Mouse (Mus musculus): ENCODE results near the gene 4930512M02Rik. TPM values are rescaled to one million over a fixed set of nuclear protein-coding genes. Genes with fewer than 3 reads are reported as not detected.

The 4930512M02Rik gene
- total and polyA plus RNA-seq, 3 experiments: not detected

DNA sequence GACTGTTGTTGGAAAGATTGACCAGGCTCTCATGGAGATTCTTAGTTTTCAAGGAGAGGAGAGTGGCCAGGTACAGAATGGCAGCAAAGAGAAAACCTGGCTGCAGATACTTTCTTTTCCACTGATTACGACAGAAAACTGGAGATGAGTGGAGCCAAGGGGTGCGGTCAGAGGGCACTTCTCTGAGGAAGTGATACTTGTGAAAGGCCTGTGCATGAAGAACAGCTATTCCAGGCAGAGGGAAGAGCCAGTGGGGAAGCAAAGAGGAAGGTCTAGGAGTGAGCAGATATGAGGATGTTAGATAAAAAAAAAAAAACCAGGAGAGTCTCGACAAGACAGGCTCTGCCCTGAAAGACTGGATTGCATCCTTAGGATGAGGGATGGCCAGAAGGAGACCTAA is 69.0 kb downstream of the 4930512M02Rik start:
- dilution Hi-C loops (cut with MboI; ENCODE audit: extremely low pct_ligation_motif_present, extremely low pct_unique_long_range_greater_than_20kb, low sequenced_read_pairs): no loop called here
- peak overlapping the region; percentile 56 to 60 (median 60) for H3K4me3 ChIP-seq (replicated peaks in 1 of 3; ENCODE audit: low read depth in 2 of 3, low read length in 2 of 3, poor library complexity in 1 of 3)
- H3K9me3 ChIP-seq (replicated peaks; ENCODE audit: low read length): no peaks in the 10 kb centered on the region
- H3K27me3 ChIP-seq (replicated peaks): no peaks in the 10 kb centered on the region
- in situ Hi-C loops (cut with MboI; ENCODE audit: low pct_ligation_motif_present, low pct_unique_long_range_greater_than_20kb, low sequenced_read_pairs): loop anchor here (5.0 kb wide), 1 partner anchor 229 kb away; no protein-coding TSS in a partner anchor
- peaks cover 16% of the 10 kb centered on the region for H3K79me2 ChIP-seq (replicated peaks; ENCODE audit: control insufficient read depth, extremely low read depth, insufficient read depth, poor library complexity, severe bottlenecking)
- H3K9ac ChIP-seq (ENCODE audit: insufficient read depth, low read depth): peak overlapping the region; percentile 92
- peaks cover 26 to 76% of the 10 kb centered on the region in 2 experiments for H3K4me1 ChIP-seq (ENCODE audit: control insufficient read depth in 1 of 2, insufficient read depth in 2 of 2)
- peak overlapping the region; percentile 88 for H3K27ac ChIP-seq (ENCODE audit: insufficient read depth, low read depth)
- H3K36me3 ChIP-seq (replicated peaks in 1 of 2; ENCODE audit: control insufficient read depth in 1 of 2, insufficient read depth in 1 of 2, low read length in 1 of 2): peaks cover 6 to 18% of the 10 kb centered on the region in 2 experiments
- H3K4me2 ChIP-seq (ENCODE audit: insufficient read depth, low read depth, poor library complexity, severe bottlenecking): peak overlapping the region; percentile 87
- peak; percentile 81 for DNase-seq (ENCODE audit: extremely low read depth)
- TF ChIP-seq ZNF384 (IDR thresholded peaks at IDR 0.05; ENCODE audit: low read depth, low read length) (peak; percentile 58; the same call in 1 of the 2 replicates), PAX5 (IDR thresholded peaks at IDR 0.05; ENCODE audit: low read length) (no peak), SMC3 (IDR thresholded peaks at IDR 0.05; ENCODE audit: low read depth, low read length) (peak; percentile 35; the same call in 1 of the 2 replicates), USF2 (conservative IDR thresholded peaks at IDR 0.05; ENCODE audit: low read depth, low read length) (no peak), CHD2 (IDR thresholded peaks at IDR 0.05; ENCODE audit: low read length) (peak; percentile 79), EP300 (IDR thresholded peaks at IDR 0.05; ENCODE audit: low read length) (peak; percentile 85), UBTF (IDR thresholded peaks at IDR 0.05; ENCODE audit: low read depth, low read length) (0 out of 2 replicates have a peak, but pooled peaks have one; percentile 13), USF1 (IDR thresholded peaks at IDR 0.05; ENCODE audit: low read depth, low read length) (no peak), NRF1 (IDR thresholded peaks at IDR 0.05; ENCODE audit: low read depth, low read length) (no peak), RAD21 (IDR thresholded peaks at IDR 0.05; ENCODE audit: low read depth, low read length) (peak; percentile 11; the same call in 1 of the 2 replicates), MEF2A (IDR thresholded peaks at IDR 0.05; ENCODE audit: borderline replicate concordance, low read depth, low read length) (peak; percentile 87), JUND (conservative IDR thresholded peaks at IDR 0.05; ENCODE audit: low read depth, low read length) (peak; percentile 16), MAFK (IDR thresholded peaks at IDR 0.05; ENCODE audit: insufficient replicate concordance, low read length) (0 out of 2 replicates have a peak, but pooled peaks have one; percentile 27), HCFC1 (IDR thresholded peaks at IDR 0.05; ENCODE audit: low read depth, low read length) (no peak; the same call in 1 of the 2 replicates), NELFE (IDR thresholded peaks at IDR 0.05; ENCODE audit: low read depth, low read length) (0 out of 2 replicates have a peak, but pooled peaks have one; percentile 43), POLR2A (IDR thresholded peaks at IDR 0.05; ENCODE audit: low read depth, low read length) (peak; percentile 33), MAX (IDR thresholded peaks at IDR 0.05; ENCODE audit: low read length) (peak; percentile 38; the same call in 1 of the 2 replicates), POLR2AphosphoS2 (IDR thresholded peaks at IDR 0.05; ENCODE audit: low read depth, low read length) (no peak), RCOR1 (conservative IDR thresholded peaks at IDR 0.05; ENCODE audit: low read depth, low read length) (peak; percentile 82; the same call in 1 of the 2 replicates), SIN3A (IDR thresholded peaks at IDR 0.05; ENCODE audit: low read length) (peak; percentile 66), MXI1 (IDR thresholded peaks at IDR 0.05; ENCODE audit: low read depth, low read length) (peak; percentile 18; the same call in 1 of the 2 replicates), TCF12 (IDR thresholded peaks at IDR 0.05; ENCODE audit: low read depth, low read length) (peak; percentile 70), BHLHE40 (IDR thresholded peaks at IDR 0.05; ENCODE audit: low read depth, low read length) (peak; percentile 79), ETS1 (conservative IDR thresholded peaks at IDR 0.05; ENCODE audit: low read depth, low read length) (peak; percentile 65), IRF4 (IDR thresholded peaks at IDR 0.05; ENCODE audit: low read depth, low read length) (peak; percentile 93), TBP (conservative IDR thresholded peaks at IDR 0.05; ENCODE audit: low read depth, low read length) (no peak), ELF1 (IDR thresholded peaks at IDR 0.05; ENCODE audit: low read depth, low read length) (0 out of 2 replicates have a peak, but pooled peaks have one; percentile 30), ZC3H11A (IDR thresholded peaks at IDR 0.05; ENCODE audit: low read depth, low read length) (no peak)

Data from CH12.LX (cell line).